Mouse (Mus musculus): Measurements from ENCODE around the gene Il9r.
"Not testable (repeated sequence)": the region's sequence is repeated elsewhere in the genome, so short reads cannot be mapped to it uniquely, and the experiment has no call there.

Il9r gene

GRCm38 (mm10) chr11:32226124-32226871 is 26.2 kb upstream of the Il9r start, which contains the start of gene Mpg:
TSS of gene Mpg (plus strand) at chr11:32226505.
- DNase-seq (ENCODE audit: low spot score in 2 of 2) = peak; percentile 87 to 88

- DNase-seq (ENCODE audit: low spot score in 2 of 2) = no peak
Measured at GRCm38 (mm10) chr11:32225222-32226104, 25.4 kb upstream of the Il9r start.

GRCm38 (mm10) chr11:32224468-32225139 is 24.5 kb upstream of the Il9r start:
- no peak for DNase-seq (ENCODE audit: low spot score in 2 of 2)

- no peak for DNase-seq (ENCODE audit: low spot score in 2 of 2)
Measured at GRCm38 (mm10) chr11:32223297-32223967, 23.4 kb upstream of the Il9r start.

GRCm38 (mm10) chr11:32222570-32223194 is 22.6 kb upstream of the Il9r start:
- no peak for DNase-seq (ENCODE audit: low spot score in 2 of 2)

GRCm38 (mm10) chr11:32221951-32222409 is 21.9 kb upstream of the Il9r start, which contains the start of gene Rhbdf1:
TSS of gene Rhbdf1 (minus strand) at chr11:32222300.
- DNase-seq (ENCODE audit: low spot score in 2 of 2) = no peak

GRCm38 (mm10) chr11:32221225-32221950 is 21.3 kb upstream of the Il9r start:
- no peak for DNase-seq (ENCODE audit: low spot score in 2 of 2)

- no peak for DNase-seq (ENCODE audit: low spot score in 2 of 2)
Measured at GRCm38 (mm10) chr11:32220607-32221224, 20.6 kb upstream of the Il9r start.

GRCm38 (mm10) chr11:32219287-32219686 is 19.2 kb upstream of the Il9r start:
- DNase-seq (ENCODE audit: low spot score in 2 of 2) = no peak

- DNase-seq (ENCODE audit: low spot score in 2 of 2) = no peak
Measured at GRCm38 (mm10) chr11:32218501-32219050, 18.5 kb upstream of the Il9r start.

- DNase-seq (ENCODE audit: low spot score in 2 of 2) = peak; percentile 77 to 84
Measured at GRCm38 (mm10) chr11:32216851-32217250, 16.8 kb upstream of the Il9r start.

GRCm38 (mm10) chr11:32215372-32216162 is 15.5 kb upstream of the Il9r start:
- no peak for DNase-seq (ENCODE audit: low spot score in 2 of 2)

GRCm38 (mm10) chr11:32210623-32211022 is 10.5 kb upstream of the Il9r start:
- no peak for DNase-seq (ENCODE audit: low spot score in 2 of 2)

- peak; percentile 96 to 97 for DNase-seq (ENCODE audit: low spot score in 2 of 2)
Measured at GRCm38 (mm10) chr11:32205058-32205873, 5.2 kb upstream of the Il9r start, which contains the start of gene Snrnp25. TSS of gene Snrnp25 (plus strand) at chr11:32205415.

- DNase-seq (ENCODE audit: low spot score in 2 of 2) = no peak
Measured at GRCm38 (mm10) chr11:32201922-32202685, 2.0 kb upstream of the Il9r start.

GRCm38 (mm10) chr11:32200992-32201391 is 913 bp upstream of the Il9r start:
- not testable (repeated sequence) for DNase-seq (ENCODE audit: low spot score in 2 of 2)

GRCm38 (mm10) chr11:32199230-32199629 is 849 bp downstream of the Il9r start:
- no peak for DNase-seq (ENCODE audit: low spot score in 2 of 2)
